Mouse (Mus musculus) small intestine, adult 2 months (tissue): ENCODE measurements at regions not wholly inside any gene's neighbourhood (a gene's known extent, or its start where the extent isn't known, plus 50 kb on each side); places are given as distances from the start of the nearest gene placed in this dataset.

Source experiments
- CTCF ChIP-seq: fragments of 200-500 bp; IDR thresholded peaks from 2 replicates; pipeline ENCODE4 v1.5.1; 2012; ENCODE audit warnings: low read depth, mild to moderate bottlenecking, control low read depth, inconsistent platforms, low read length, moderate library complexity, mixed read lengths; ENCODE audit not compliant: insufficient replicate concordance, insufficient read length; ENCODE audit errors: extremely low read depth
- POLR2A ChIP-seq: fragments of 200-500 bp; IDR thresholded peaks from 2 replicates; pipeline ENCODE4 v1.6.1; 2012; ENCODE audit warnings: low read depth, mild to moderate bottlenecking, control low read depth, inconsistent platforms, low read length, moderate library complexity

DNA sequence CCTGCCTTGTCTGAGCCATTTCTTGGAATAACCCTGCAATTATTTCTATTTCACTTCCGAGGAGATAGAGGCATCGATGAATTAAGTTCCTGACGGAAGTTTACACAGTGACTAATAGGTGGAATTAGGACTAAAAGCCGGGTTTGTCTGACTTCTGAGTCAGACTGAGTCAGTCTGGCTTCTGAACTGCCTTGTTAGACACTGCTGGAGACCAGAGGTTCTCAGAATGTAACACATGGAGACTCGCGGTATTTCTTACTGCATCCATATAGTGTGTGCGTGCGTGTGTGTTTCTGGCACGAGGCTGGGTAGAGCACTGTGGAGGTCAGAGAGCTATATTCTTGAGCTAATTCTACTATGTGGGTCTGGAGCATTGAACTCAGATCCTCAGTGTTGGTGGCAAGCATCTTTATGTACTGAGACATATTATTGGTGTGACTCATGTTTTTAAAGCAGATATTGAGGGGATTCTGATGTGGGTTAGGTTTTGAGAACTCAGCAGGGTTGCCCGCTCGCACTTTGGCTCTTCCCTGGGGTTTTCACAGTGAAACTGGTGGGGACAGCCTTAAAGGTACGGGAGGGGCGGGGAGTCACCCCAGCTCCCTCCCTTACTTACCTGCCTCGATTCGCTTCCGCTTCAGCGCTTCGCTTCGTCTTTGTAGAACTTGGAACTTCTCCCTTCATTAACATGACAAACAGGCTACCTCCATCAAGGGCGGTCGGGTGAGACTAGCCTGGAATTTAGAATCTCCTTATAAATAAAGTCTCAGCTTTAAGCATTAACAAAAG is 101.2 kb downstream of the 4931417E11Rik start:
- no peak for TF ChIP-seq CTCF
- no peak for TF ChIP-seq POLR2A
